Mouse (Mus musculus): Measurements from ENCODE around the gene Wnt9b.
A peak's percentile ranks its signal among the peaks of the same experiment; 100 is the strongest.

The Wnt9b gene

GRCm38 (mm10) chr11:103731594-103731993 is 18.0 kb downstream of the Wnt9b start:
- no peak for DNase-seq (ENCODE audit: low read depth, low spot score)

- no peak for DNase-seq (ENCODE audit: low read depth, low spot score)
Observed at GRCm38 (mm10) chr11:103729282-103729985, 20.2 kb downstream of the Wnt9b start.

- no peak for DNase-seq (ENCODE audit: low read depth, low spot score)
Observed at GRCm38 (mm10) chr11:103724331-103724771, 25.3 kb downstream of the Wnt9b start.

- no peak for DNase-seq (ENCODE audit: low read depth, low spot score)
Observed at GRCm38 (mm10) chr11:103722040-103722481, 27.6 kb downstream of the Wnt9b start.

- peak; percentile 42 for DNase-seq (ENCODE audit: low read depth, low spot score)
Observed at GRCm38 (mm10) chr11:103721468-103722039, 28.1 kb downstream of the Wnt9b start.

GRCm38 (mm10) chr11:103719436-103719835 is 30.2 kb downstream of the Wnt9b start:
- no peak for DNase-seq (ENCODE audit: low read depth, low spot score)

- no peak for DNase-seq (ENCODE audit: low read depth, low spot score)
Observed at GRCm38 (mm10) chr11:103716971-103717370, 32.6 kb downstream of the Wnt9b start.

GRCm38 (mm10) chr11:103714074-103714473 is 35.5 kb downstream of the Wnt9b start:
- no peak for DNase-seq (ENCODE audit: low read depth, low spot score)

GRCm38 (mm10) chr11:103711851-103712587 is 37.6 kb downstream of the Wnt9b start:
- DNase-seq (ENCODE audit: low read depth, low spot score) = no peak

GRCm38 (mm10) chr11:103709982-103710381 is 39.6 kb downstream of the Wnt9b start:
- no peak for DNase-seq (ENCODE audit: low read depth, low spot score)

- DNase-seq (ENCODE audit: low read depth, low spot score) = no peak
Observed at GRCm38 (mm10) chr11:103707005-103707404, 42.6 kb downstream of the Wnt9b start.

GRCm38 (mm10) chr11:103698226-103698625 is 51.4 kb downstream of the Wnt9b start:
- DNase-seq (ENCODE audit: low read depth, low spot score) = peak; percentile 46

- peak; percentile 94 for DNase-seq (ENCODE audit: low read depth, low spot score)
Observed at GRCm38 (mm10) chr11:103697565-103698176, 52.0 kb downstream of the Wnt9b start, which contains the start of gene Gosr2. TSS of gene Gosr2 (minus strand) at chr11:103697898.

- DNase-seq (ENCODE audit: low read depth, low spot score) = peak; percentile 73
Observed at GRCm38 (mm10) chr11:103696851-103697564, 52.6 kb downstream of the Wnt9b start.

- DNase-seq (ENCODE audit: low read depth, low spot score) = no peak
Observed at GRCm38 (mm10) chr11:103693241-103693640, 56.4 kb downstream of the Wnt9b start.

GRCm38 (mm10) chr11:103691036-103691435 is 58.6 kb downstream of the Wnt9b start:
- no peak for DNase-seq (ENCODE audit: low read depth, low spot score)

- DNase-seq (ENCODE audit: low read depth, low spot score) = peak; percentile 74
Observed at GRCm38 (mm10) chr11:103688980-103689378, 60.6 kb downstream of the Wnt9b start.

- DNase-seq (ENCODE audit: low read depth, low spot score) = no peak
Observed at GRCm38 (mm10) chr11:103688271-103688979, 61.2 kb downstream of the Wnt9b start.

GRCm38 (mm10) chr11:103686706-103687105 is 62.9 kb downstream of the Wnt9b start:
- DNase-seq (ENCODE audit: low read depth, low spot score) = no peak

- peak; percentile 60 for DNase-seq (ENCODE audit: low read depth, low spot score)
Observed at GRCm38 (mm10) chr11:103685261-103685736, 64.3 kb downstream of the Wnt9b start.

Measured in 3T3-L1 (cell line).